Mouse (Mus musculus) lung, adult 10 weeks (tissue): Measurements from ENCODE around the gene Gm10226. TPM values are rescaled to one million over a fixed set of nuclear protein-coding genes. Genes with fewer than 3 reads are reported as not detected.

ENCODE experiments used
- polyA plus RNA-seq: library from polyadenylated mRNA; stranded (reverse); fragments of 350-450 nt; fragmentation: Illumina TruSeq; extraction: RNeasy Lipid Tissue Mini Kit (QIAGEN cat#74804); gene quantifications from one replicate; pipeline ENCODE4 v1.2.3, GENCODE M21; 2014; ENCODE audit warnings: low read depth, low replicate concordance; ENCODE audit not compliant: insufficient read depth

The Gm10226 gene
- polyA plus RNA-seq, result 5.8 TPM

DNA sequence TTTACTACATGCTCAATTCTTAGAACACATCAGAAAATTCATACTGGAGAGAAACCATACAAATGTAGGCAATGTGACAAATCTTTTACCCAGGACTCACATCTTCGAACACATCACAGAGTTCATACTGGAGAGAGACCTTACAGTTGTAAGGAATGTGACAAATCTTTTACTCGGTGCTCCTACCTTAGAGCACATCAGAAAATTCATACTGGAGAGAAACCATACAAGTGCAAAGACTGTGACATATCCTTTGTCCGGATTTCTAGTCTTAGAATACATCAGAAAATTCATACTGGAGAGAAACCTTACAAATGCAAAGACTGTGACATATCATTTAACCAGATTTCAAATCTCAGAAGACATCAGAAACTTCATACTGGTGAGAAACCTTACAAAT is at the start of gene Gm10226:
Gm10226 (plus strand) TSS at position 301 of the 400 bp plus-strand sequence.

DNA sequence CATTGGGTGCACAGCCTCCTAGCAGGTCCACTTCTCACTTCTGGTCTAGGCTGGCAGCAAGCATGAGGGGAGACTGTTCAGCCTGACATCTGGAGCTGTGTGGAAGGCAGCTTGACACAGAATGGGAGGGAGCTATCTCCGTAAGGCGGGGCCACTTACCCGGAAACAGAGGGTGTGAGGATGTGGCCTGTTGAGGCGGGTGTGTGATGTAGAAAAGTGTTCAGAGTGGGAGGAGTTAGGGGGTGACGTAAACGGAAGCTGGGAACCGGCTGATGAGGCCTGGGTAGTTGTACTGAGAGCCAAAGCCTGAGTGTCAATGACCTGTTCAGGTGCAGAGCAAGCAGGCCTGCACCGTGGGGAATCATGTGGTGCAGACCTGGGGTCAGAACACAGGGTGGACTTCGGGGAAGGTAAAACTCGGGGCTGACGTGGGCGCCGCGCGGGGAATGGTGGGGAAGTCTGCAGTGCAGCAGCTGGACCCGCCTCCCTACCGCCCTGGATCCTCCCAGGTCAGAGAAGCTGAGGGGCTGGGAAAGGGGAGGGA is 41.2 kb upstream of the Gm10226 start, which contains the start of gene Zfp983:
Zfp983 (plus strand) TSS at position 261 of the 544 bp plus-strand sequence.

DNA sequence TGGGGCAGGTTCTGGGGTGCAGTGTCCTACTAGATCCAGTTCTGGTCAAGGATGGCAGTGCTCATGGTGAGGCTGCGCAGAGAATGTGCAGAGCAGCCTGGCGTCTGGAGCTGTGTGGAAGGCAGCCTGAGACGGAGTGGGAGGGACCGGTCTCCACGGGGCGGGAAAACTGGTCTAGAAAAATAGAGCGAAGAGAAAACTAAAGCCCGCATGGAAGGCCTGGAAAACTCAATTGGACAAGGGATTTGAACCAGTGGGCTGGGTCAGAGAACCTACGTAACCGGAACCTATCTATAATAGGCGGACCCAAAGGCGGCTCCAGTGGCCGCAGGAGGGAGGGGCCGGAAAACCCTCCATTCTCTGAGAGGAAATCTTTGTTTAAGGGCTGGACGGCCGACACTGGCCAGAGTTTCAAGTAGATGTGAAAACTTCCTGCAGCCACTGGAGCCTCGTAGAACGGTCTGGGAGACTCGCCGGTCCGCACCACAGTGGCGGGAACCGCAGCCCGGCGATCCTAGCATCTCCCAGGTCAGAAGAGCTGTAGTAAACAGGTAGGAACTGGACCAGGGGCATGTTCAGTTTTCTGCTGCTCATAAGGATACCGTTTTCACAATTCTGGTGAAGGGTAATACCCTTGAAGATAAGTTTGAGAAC is 15.8 kb downstream of the Gm10226 start, which contains the start of gene Zfp760:
Zfp760 (plus strand) TSS at position 399 of the 654 bp plus-strand sequence.

DNA sequence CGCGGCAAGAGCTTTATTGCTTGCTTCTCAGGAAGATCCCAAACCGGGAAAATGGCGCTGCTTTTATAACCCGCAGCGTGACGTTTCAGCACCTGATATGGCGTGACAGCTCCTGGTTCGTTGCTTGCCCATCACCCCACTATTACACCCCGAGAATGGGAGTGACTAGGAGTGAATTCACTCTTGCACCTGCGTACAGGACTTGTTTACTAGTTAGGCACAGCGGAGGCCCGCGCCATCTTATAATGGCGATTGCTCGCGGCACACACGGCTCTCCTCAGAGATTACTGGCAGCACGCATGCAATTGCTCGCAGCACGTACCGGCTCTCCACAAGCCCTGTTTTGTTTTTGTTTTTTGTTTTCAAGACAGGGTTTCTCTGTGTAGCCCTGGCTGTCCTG is 38.8 kb downstream of the Gm10226 start, which contains the start of gene Zfp229:
Zfp229 (plus strand) TSS at position 301 of the 400 bp plus-strand sequence.

Other genes with a start within 250 kb of the Gm10226 start
- gene Zfp51, start 241.5 kb upstream of the Gm10226 start, polyA plus RNA-seq, result 5.5 TPM
- 6.0 TPM for gene Zfp53, start 202.9 kb upstream of the Gm10226 start, polyA plus RNA-seq
- gene Zfp52, start 156.3 kb upstream of the Gm10226 start, polyA plus RNA-seq, result 3.4 TPM
- gene Zfp948, start 124.9 kb upstream of the Gm10226 start, polyA plus RNA-seq, result 5.3 TPM
- 1.9 TPM for gene Zfp983, start 41.2 kb upstream of the Gm10226 start, polyA plus RNA-seq
- 4.2 TPM for gene Zfp760, start 15.9 kb downstream of the Gm10226 start, polyA plus RNA-seq
- gene Zfp229, start 38.9 kb downstream of the Gm10226 start, polyA plus RNA-seq, result 2.6 TPM
- gene Zfp820, start 153.9 kb downstream of the Gm10226 start, polyA plus RNA-seq, result 1.7 TPM
- 2.5 TPM for gene Zfp995, start 218.1 kb downstream of the Gm10226 start, polyA plus RNA-seq